Mouse (Mus musculus): ENCODE measurements around the gene Memo1.
"Not testable (repeated sequence)": the region's sequence is repeated elsewhere in the genome, so short reads cannot be mapped to it uniquely, and the experiment has no call there.

Gene Memo1

DNA sequence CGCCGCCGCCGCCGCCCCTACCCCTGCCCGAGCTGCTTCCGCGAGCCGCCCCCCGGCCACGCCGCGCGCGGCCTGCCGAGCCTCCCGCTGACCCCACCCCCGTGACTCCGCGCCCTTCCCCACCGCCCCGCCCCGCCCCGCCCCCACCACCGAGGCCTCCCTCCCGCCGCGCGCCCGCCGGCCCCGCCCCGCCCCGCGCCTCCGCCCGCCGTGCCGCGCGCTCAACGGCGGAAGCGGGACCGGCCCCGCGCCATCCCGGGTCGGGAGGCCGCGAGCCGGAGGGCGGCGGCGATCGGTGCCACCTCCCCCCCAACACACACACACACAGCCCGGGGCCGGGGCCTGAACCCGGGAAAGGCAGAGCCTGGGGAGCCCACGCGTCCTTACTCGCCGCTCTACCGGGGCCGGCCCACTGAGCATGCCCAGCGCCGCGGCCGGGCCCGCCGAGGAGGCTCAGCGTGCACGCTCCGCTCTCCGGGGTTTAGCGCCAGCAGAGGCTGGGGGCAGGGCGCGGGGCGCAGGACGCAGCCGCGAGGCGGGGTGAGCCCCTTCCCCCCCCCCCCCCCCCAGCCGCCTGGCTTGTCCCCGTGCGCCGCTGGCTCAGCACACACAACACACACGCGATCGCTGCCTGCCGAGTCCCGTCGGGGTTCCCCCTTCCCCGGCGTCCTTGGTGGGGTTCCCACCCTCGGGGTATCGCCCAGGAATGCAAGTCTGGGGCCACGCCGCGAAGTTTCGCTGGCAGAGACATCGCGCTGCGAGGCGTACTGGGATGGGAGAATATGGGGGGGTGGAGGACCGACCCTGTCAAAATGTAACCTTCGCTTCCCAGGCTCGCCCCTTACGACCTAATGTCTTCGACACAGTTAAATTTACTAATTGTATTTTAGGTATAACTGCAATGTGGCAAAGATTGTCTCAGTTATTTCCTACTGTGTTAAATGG, at the start of gene Memo1:
Gene Memo1, minus strand, starts transcription at position 496 of the 945 bp plus-strand sequence.
- DNase-seq (ENCODE audit: low spot score in 2 of 2): peak; percentile 73 to 80

DNA sequence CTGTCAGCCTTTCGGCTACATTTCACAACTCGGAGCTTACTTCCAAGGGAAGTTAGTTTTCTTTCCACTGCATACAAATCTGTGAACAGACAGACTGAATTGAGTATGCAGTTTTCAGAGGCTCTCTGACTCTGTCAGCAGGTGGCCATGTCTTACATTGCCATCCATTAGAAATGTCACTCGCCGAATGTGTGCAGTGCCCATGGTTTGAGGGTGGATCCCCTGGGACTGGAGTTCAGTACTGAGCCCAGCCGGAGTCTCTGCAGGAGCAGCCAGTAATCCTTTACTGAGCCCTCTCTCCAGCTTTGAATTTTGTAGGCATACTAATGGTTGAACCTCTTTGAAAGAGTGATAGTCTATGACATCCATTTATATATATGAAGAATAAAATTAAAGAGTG, 45.8 kb upstream of the Memo1 start:
- DNase-seq (ENCODE audit: low spot score in 2 of 2): no peak

DNA sequence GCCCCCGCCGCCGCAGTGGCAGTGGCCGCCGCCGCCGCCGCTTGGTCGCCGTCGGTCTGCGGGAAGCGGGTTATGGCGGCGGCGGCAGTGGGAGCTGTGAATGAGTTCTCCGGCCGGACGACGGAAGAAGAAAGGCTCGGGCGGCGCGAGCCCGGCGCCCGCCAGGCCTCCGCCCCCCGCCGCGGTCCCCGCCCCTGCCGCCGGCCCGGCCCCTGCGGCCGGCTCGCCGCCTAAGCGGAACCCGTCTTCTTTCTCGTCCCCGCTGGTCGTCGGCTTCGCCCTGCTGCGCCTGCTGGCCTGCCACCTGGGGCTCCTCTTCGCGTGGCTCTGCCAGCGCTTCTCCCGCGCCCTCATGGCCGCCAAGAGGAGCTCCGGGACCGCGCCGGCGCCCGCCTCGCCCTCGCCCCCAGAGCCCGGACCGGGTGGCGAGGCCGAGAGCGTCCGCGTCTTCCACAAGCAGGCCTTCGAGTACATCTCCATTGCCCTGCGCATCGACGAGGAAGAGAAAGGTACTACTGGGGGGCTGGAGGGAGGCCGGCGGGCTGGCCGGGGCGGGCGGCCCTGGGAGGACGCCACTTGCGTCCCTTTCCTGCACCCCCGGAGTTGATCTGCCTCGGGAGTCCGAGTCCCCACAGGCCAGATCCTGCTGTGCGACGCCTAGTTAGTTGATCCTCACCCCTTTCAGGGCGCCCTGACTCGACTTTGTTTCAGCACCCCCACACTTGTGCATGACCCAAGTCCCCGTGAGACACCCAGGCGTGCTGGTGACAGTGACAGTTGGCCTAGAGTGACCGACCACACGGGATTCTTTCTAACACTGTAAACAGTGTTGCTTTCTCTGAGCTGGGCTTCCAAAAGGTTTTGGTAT, 43.9 kb upstream of the Memo1 start, which contains the start of gene Spast:
Gene Spast, plus strand, starts transcription at position 51 of the 868 bp plus-strand sequence.
- peak; percentile 40 to 43 for DNase-seq (ENCODE audit: low spot score in 2 of 2)

DNA sequence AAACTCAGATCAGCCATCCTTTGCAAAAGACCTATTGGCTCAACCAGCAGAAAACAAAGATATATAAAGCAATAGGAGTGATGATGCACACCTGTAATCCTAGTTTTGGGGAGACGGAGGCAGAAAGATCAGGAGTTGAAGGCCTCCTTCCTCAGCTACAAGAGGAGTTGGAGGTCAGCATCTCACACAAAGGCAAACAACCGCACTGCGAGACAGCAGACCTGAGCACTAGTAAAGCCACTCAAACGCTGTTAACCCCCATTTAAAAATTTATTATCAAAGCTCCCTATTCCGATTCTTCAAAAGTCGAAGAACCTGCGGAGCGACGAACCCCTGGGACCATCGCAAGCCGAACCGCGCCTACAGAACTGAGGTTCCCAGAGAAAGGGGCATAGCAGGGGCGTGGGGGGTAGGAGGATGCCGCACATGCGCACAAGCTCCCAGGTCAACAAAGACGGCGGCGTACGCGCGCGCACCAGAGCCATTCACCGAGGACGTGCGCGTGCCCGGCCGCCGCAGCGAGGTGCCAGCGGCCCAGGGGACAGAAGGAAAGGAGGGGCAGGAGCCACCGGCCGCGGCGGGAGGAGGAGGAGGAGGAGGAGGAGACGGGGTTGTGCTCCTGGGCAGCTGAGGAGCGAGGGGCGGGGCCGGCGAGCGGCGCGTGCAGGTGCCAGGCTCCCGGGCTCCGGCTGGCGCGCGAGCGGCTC, 43.1 kb upstream of the Memo1 start:
- DNase-seq (ENCODE audit: low spot score in 2 of 2): peak; percentile 95 to 97

GRCm38 (mm10) chr17:74331049-74331676, 35.8 kb upstream of the Memo1 start:
- DNase-seq (ENCODE audit: low spot score in 2 of 2): no peak

GRCm38 (mm10) chr17:74328146-74328545, 32.8 kb upstream of the Memo1 start:
- not testable (repeated sequence) for DNase-seq (ENCODE audit: low spot score in 2 of 2)

DNA sequence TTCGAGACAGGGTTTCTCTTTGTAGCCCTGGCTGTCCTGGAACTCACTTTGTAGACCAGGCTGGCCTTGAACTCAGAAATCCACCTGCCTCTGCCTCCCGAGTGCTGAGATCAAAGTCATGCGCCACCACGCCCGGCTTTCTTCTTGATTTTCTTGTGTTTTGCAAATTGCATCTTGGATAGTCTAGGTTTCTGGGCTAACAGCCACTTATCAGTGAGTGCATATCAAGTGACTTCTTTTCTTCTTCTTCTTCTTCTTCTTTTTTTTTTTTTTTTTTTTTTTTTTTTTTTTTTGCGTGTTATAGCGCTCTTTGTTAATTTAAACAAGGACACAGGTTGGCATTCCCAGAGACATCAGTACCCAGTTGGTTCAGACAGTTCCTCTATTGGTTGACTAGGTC, 31.9 kb upstream of the Memo1 start:
- not testable (repeated sequence) for DNase-seq (ENCODE audit: low spot score in 2 of 2)

DNA sequence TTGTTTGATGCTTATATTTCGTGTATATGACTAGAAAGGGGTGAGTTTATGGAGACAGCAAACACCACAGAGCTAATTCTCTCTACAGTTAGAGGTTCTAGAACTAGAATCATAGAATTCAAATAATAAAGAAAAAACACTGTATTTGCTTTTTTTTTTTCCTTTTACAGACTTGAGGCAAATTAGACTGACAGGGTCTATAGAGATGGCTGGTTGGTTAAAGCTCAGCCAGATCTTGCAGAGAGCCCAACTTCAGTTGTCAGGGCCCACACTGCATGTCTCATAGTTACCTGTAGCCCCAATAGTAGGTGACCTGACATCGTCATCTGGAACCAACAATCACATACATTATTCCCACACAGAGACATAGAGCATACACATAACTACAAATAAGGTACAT, 28.5 kb upstream of the Memo1 start, which contains the start of gene Dpy30:
Gene Dpy30, minus strand, starts transcription at position 101 of the 400 bp plus-strand sequence.
- DNase-seq (ENCODE audit: low spot score in 2 of 2): no peak

DNA sequence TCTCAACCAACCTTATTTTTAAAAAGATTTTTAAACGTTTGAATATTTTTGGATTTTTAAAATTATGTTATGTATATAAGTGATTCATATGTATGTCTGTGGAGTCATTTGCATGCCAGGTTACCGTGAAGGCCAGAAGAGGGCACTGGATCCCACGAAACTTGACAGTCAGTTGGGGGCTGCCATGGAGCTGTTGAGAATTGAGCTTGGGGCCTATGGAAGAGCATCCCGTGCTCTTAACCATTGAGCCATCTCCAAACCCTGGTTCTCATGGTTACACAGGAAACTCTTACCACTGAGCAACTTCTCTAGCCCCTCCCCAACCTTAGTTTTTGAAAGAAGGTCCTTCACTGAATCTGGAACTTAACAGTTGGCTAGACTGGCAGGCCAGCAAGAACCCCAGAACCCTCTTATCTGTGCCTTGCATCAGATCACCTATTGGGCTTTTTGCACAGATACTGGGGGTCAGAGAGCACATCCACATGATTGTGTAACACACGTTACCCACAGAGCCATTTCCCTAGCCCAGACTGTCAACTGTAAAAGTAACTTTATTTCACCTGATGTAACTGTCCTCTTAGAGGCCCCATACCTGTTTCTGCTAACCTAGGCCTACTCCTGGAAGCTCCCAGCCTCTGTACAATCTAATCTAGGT, 27.2 kb upstream of the Memo1 start:
- no peak for DNase-seq (ENCODE audit: low spot score in 2 of 2)

DNA sequence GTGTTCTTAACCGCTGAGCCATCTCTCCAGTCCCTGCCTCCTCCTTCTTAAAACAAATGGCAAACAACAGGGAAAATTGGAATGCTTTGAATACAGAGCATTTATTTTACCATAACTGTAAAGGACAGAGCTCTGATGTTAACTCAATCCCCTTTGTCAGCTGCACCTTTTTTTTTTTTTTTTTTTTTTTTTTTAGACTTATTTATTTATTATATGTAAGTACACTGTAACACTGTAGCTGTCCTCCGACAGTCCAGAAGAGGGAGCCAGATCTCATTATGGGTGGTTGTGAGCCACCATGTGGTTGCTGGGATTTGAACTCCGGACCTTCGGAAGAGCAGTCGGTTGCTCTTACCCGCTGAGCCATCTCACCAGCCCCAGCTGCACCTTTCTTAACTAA, 23.4 kb upstream of the Memo1 start:
- DNase-seq (ENCODE audit: low spot score in 2 of 2): no peak

- DNase-seq (ENCODE audit: low spot score in 2 of 2): peak; percentile 86 to 91
Measured at GRCm38 (mm10) chr17:74316309-74316863, 21.1 kb upstream of the Memo1 start.

DNA sequence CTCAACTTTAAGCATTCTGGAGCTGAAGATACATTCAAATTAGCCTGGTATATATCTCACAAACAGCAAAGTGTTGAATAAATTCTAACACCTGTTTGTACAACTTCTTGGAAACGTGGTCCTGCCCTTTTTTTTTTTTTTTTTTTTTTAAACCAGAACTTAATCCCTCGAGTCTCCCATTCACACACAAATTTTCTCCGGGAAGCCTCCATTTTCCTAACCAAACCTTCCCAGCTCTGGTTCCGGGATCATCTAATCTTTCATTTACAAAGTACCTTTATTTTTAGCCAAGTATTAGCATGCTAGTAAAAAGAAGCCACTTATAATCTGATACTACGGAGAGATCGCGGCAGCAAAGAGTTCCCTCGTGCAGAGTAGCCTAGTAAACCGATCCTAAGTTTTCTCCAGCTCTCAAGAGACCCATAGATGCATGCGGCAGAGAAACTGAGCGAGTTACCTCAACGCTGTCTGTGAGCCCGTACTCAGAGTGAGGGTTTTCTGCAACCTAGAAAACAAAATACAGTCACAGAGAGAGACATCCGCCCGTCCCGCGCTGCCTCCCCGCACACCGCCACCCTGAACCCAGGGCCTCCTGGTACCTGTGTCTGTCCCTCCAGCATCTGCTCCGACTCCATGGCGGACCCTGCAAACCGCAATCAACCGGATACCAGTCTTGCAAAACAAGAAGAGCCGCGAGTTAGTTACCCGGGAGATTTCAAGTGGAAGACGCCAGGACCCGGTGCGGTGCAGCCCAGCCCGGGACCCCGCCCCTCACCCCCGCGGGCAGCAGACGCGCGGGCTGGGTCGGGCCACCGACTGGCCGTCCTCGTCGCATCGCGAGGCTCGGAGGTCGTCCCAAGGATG, 20.4 kb upstream of the Memo1 start:
- no peak for DNase-seq (ENCODE audit: low spot score in 2 of 2)

GRCm38 (mm10) chr17:74306021-74306420, 10.7 kb upstream of the Memo1 start:
- DNase-seq (ENCODE audit: low spot score in 2 of 2): no peak

DNA sequence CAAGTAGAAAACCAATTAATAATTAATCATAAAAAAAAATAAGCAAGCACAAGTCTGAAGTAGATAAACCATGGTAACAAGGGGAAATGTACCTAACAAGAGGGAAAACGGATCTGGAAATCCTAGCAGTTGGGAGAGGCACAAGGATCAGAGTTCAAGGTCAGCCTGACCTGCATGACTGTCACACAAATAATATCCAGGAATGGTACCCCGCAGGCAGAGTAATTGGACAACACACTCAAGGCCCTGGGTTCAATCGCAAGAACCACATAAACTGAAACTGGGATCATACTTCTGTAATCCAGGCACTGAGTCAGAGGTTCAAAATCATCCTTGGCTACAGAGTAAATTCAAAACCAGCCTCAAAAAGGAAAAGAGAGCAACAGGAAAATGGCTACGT, 10.3 kb upstream of the Memo1 start:
- no peak for DNase-seq (ENCODE audit: low spot score in 2 of 2)

DNA sequence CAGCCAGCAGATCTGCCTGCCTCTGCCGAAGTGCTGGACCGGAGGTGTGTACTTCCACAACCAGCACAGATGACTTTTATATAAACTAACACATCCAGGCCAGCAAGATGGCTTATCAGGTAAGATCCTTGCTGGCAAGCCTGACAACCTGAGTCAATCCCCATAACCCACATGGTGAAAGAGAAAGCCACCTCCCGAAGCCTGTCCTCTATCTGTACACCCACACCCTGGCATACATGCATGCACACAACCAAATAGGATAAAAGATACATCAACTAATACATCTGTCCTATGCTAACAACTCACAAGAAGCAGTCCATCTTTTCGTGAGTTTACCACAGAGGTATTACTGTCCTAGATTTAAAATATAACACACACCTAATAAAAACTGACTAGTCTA, 8.7 kb upstream of the Memo1 start:
- DNase-seq (ENCODE audit: low spot score in 2 of 2): no peak

GRCm38 (mm10) chr17:74300089-74300488, 4.8 kb upstream of the Memo1 start:
- no peak for DNase-seq (ENCODE audit: low spot score in 2 of 2)

GRCm38 (mm10) chr17:74296991-74297390, 1.7 kb upstream of the Memo1 start:
- not testable (repeated sequence) for DNase-seq (ENCODE audit: low spot score in 2 of 2)

DNA sequence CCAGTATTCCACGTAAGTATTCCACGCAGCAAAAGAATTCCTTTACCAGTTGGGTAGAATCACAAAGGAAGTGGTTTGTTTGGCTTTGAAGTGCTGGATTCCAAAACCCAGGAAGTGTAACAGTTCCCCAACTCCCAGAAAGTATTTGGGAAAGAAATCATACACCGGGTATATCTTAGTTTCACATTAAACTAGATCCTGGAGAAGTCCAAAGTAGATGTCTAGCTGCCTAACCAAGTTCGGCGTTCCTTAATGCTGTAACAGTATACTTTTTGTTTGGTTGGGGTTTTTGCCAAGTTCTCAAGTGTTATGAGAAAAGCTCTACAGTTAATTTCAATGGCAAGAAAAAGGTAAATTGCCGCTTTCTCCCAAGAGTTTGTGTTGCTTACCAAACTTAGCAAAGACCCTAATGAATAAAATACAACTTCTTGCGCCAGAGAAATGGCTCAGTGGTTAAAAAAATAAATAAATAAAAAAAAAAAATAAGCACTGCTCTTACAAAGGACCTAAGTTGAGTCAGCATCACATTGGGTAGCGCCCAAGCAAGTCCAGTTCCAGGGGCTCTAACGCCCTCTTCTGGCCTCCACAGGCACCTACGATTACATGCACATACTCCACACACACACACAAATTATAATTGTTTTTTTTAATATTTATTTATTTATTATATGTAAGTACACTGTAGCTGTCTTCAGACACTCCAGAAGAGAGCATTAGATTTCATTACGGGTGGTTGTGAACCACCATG, 929 bp upstream of the Memo1 start:
- no peak for DNase-seq (ENCODE audit: low spot score in 2 of 2)
